Mouse (Mus musculus): ENCODE results near the gene Gm128.

- TF ChIP-seq POLR2A (IDR thresholded peaks at IDR 0.05; ENCODE audit: borderline replicate concordance, extremely low read depth, low read depth, low read length) (no peak), CTCF (IDR thresholded peaks at IDR 0.05; ENCODE audit: insufficient read depth, low read length) (no peak)
These were observed at the start of gene Gm128 for GRCm38 (mm10) chr3:95241498-95241897.

Measured in lung, adult 2 months (tissue).